Mouse (Mus musculus) heart, adult 2 months (tissue): Measurements from ENCODE around the gene Cabcoco1. TPM values are rescaled to one million over a fixed set of nuclear protein-coding genes. Genes with fewer than 3 reads are reported as not detected.

Experiments
- DNase-seq, 2 experiments: peaks; one replicate each; pipeline ENCODE4 v3.0.0; 2021
- H3K27ac ChIP-seq: fragments of 200-600 bp; 2 replicates; pipeline ENCODE4 v1.8.1; 2022
- H3K27me3 ChIP-seq: fragments of 200-500 bp; 2 replicates; pipeline ENCODE4 v1.6.1; 2012; ENCODE audit warnings: mild to moderate bottlenecking, low read length, inconsistent platforms, mixed read lengths; ENCODE audit not compliant: control insufficient read depth, insufficient read depth
- H3K36me3 ChIP-seq: fragments of 200-500 bp; 2 replicates; pipeline ENCODE4 v1.6.1; 2012; ENCODE audit warnings: low read length, inconsistent platforms; ENCODE audit not compliant: control insufficient read depth, insufficient read depth
- H3K4me1 ChIP-seq: fragments of 200-500 bp; 2 replicates; pipeline ENCODE4 v1.6.1; 2011; ENCODE audit warnings: low read length; ENCODE audit not compliant: control insufficient read depth, insufficient read depth
- H3K4me3 ChIP-seq: fragments of 200-600 bp; 2 replicates; pipeline ENCODE4 v1.8.1; 2022
- H3K79me2 ChIP-seq: fragments of 200-500 bp; replicated peaks from 2 replicates; pipeline ENCODE4 v1.6.1; 2012; ENCODE audit warnings: mild to moderate bottlenecking, inconsistent platforms, low read length, moderate library complexity, mixed read lengths; ENCODE audit not compliant: control insufficient read depth, insufficient read depth
- H3K9ac ChIP-seq: fragments of 200-500 bp; 2 replicates; pipeline ENCODE4 v1.6.1; 2012; ENCODE audit warnings: low read depth, mild to moderate bottlenecking, control low read depth, inconsistent platforms, low read length, mixed read lengths
- CTCF ChIP-seq: fragments of 200-600 bp; IDR thresholded peaks from 2 replicates; pipeline ENCODE4 v1.8.1; 2022; ENCODE audit warnings: antibody characterized with exemption, mild to moderate bottlenecking, moderate library complexity
- EP300 ChIP-seq: fragments of 200-500 bp; IDR thresholded peaks from 2 replicates; pipeline ENCODE4 v1.6.1; 2011; ENCODE audit warnings: low read depth, low read length, control low read depth; ENCODE audit not compliant: insufficient read depth
- POLR2A ChIP-seq: fragments of 200-500 bp; IDR thresholded peaks from 2 replicates; pipeline ENCODE4 v1.6.1; 2011; ENCODE audit warnings: mild to moderate bottlenecking, low read depth, low read length, control low read depth; ENCODE audit not compliant: insufficient read depth
- WGBS: fragments of 180-500 bp; shearing (Covaris S2); methylation state at CpG from one replicate; pipeline ENCODE4 v1.1.7; 2018; 5-methylcytosine and 5-hydroxymethylcytosine counted together
- intact Hi-C: fragments of 180-260 bp; cut with DNase I; formaldehyde crosslinking; loops from one replicate; pipeline ENCODE4 v1.15.1; 2025
- polyA plus RNA-seq: library from polyadenylated mRNA; depleted of rRNA; stranded (reverse); fragments of >200 nt; gene quantifications from 2 replicates; pipeline ENCODE4 v1.2.3, GENCODE M21; 2012
- total RNA-seq, 2 experiments: library from RNA; stranded (reverse); gene quantifications; 2 replicates each; pipeline ENCODE4 v1.2.3; 2021

Gene Cabcoco1
- total and polyA plus RNA-seq, 3 experiments: 8.6 to 23.0 (median 18.0) TPM

DNA sequence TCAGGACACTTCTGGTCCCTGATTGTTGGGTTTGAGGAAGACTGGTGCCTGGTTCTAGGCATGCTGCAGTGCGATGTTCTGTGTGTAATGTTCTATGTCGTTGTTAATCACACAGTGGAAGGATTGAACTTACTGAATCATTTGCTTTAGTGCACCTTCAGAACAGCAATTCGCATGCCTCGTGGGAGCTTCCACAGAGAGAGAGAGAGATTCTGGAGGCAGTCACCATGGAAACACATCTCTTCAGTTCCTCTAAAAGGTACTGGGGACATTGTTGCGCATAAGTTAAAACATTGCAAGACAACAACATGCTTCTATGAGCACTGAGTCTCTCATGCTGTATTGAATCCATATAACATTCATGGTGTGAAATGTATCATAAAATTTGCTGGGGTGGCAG is 20.6 kb upstream of the Cabcoco1 start:
- no peaks in the 10 kb centered on the region for H3K79me2 ChIP-seq
- H3K4me3 ChIP-seq: no peak overlapping the region
- no peak for DNase-seq
- no peaks in the 10 kb centered on the region for H3K36me3 ChIP-seq
- no peak for TF ChIP-seq POLR2A
- TF ChIP-seq CTCF: no peak
- no peak for TF ChIP-seq EP300
- WGBS: 91% methylated on average over 5 of the region's 5 CpGs
- no peak overlapping the region for H3K27ac ChIP-seq
- H3K27me3 ChIP-seq: no peaks in the 10 kb centered on the region
- intact Hi-C loops: no loop called here
- H3K4me1 ChIP-seq: no peaks in the 10 kb centered on the region; the same call in 1 of the 2 replicates
- no peak overlapping the region for H3K9ac ChIP-seq

DNA sequence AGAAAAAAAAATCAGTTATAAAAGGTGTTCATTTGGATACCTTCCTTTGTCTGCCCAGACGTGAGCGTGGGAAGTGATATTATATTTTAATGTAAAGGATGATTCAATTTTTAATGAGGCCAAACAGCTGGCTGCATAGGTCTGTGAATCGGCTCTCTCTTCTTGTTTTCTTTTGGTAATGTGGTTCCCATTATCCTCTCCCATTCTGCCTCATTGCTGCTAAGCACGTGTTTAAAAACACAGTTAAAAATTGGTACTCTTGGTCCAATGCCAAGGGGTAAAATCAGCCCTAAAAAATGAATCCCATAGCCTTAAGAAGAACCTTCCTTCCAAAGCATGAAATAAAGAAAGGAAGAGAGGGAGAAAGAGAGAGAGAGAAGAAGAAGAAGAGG is 17.1 kb upstream of the Cabcoco1 start:
- H3K79me2 ChIP-seq: no peaks in the 10 kb centered on the region
- no peak overlapping the region for H3K9ac ChIP-seq
- no peaks in the 10 kb centered on the region for H3K36me3 ChIP-seq
- DNase-seq: no peak
- H3K27ac ChIP-seq: peak overlapping the region; percentile 45; the same call in 1 of the 2 replicates
- H3K4me3 ChIP-seq: no peak overlapping the region
- H3K27me3 ChIP-seq: no peaks in the 10 kb centered on the region
- TF ChIP-seq POLR2A: no peak
- TF ChIP-seq CTCF: no peak
- no peak for TF ChIP-seq EP300
- no peaks in the 10 kb centered on the region; the same call in 1 of the 2 replicates for H3K4me1 ChIP-seq
- WGBS: 38% methylated on average over 4 of the region's 4 CpGs
- intact Hi-C loops: no loop called here

DNA sequence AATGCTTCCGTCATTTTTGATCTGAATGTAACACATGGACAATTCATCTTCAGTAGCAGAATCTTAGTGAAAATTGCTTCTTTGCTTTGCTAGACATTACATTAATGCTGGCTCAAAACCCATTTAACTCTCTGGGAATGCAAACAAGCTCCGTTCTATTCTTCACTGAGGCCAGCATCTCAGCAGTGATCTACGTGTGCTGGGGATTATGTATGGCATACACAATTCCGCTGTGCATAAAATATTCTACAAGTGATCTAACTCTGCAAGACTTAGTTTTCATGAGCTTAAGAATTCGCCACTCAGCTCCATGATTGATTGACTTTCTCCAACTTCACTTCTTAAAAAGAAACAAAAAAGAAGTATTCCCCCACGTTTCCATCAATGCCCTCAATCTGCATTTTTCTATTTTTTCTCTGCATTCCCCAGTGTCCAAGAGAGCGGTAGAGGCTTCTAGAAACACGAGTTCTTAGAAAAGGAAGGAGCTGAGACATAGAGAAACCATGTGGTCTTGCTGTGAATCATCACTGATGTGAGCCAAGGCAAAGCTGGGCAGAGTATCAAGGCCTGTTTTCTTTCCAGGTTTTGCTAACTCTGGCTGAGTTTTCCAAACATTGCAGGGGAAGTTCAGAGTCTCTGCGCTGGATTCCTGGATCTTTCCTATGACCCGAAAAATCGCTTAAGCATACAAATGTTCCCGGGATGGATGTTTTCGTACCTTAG is 16.6 kb upstream of the Cabcoco1 start:
- H3K9ac ChIP-seq: no peak overlapping the region
- H3K4me3 ChIP-seq: no peak overlapping the region
- H3K27me3 ChIP-seq: no peaks in the 10 kb centered on the region
- intact Hi-C loops: no loop called here
- peak; percentile 78 to 81 for DNase-seq
- TF ChIP-seq CTCF (no peak), EP300 (no peak), POLR2A (no peak)
- H3K4me1 ChIP-seq: no peaks in the 10 kb centered on the region; the same call in 1 of the 2 replicates
- H3K36me3 ChIP-seq: no peaks in the 10 kb centered on the region
- H3K27ac ChIP-seq: peak overlapping the region; percentile 45; the same call in 1 of the 2 replicates
- WGBS: 49% methylated on average over 13 of the region's 13 CpGs
- no peaks in the 10 kb centered on the region for H3K79me2 ChIP-seq

DNA sequence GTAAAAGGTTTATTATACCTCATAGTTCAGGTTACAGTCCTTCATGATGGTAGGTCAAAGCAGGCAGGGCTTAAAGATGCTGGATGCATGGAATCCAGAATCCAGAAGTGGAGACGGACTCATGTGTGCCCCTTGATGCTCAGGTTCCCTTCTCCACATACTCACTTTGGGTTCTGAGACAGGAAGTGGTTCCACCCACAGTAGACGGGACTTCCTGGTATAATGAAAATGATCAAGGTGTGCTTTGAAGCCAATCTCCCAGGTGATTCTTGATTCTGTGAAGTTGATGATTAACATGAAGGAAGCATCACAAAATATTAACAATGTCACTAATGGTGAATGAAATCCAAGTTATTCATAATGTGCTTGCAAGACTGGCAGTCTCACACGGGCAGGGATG is 12.0 kb upstream of the Cabcoco1 start:
- Histone ChIP-seq H3K79me2 (no peaks in the 10 kb centered on the region), H3K27me3 (no peaks in the 10 kb centered on the region), H3K9ac (no peak overlapping the region), H3K27ac (no peak overlapping the region), H3K4me1 (no peaks in the 10 kb centered on the region; the same call in 1 of the 2 replicates), H3K36me3 (no peaks in the 10 kb centered on the region), H3K4me3 (no peak overlapping the region)
- intact Hi-C loops: no loop called here
- no peak for DNase-seq
- WGBS: 85% methylated on average over 3 of the region's 3 CpGs
- TF ChIP-seq POLR2A: no peak
- no peak for TF ChIP-seq EP300
- TF ChIP-seq CTCF: no peak

DNA sequence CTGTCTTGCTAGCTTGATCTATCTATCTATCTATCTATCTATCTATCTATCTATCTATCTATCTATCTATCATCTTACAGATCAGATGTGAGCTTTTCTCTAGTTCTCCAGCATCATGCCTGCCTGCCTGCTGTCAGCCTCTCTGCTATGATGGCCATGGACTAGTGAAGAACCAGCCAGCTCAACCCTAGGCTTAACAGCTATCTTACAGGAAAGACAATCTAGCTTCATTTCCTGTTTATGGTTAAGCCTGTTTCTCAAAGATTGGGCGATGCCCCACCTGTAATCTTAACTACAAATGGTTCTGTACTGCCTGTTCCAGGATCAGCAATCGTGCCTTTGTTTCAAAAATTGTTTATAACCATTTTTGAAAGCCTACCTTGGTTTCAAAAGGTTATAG is 10.9 kb upstream of the Cabcoco1 start:
- Histone ChIP-seq H3K27me3 (no peaks in the 10 kb centered on the region), H3K79me2 (no peaks in the 10 kb centered on the region), H3K27ac (no peak overlapping the region), H3K4me3 (no peak overlapping the region), H3K36me3 (no peaks in the 10 kb centered on the region), H3K4me1 (no peaks in the 10 kb centered on the region), H3K9ac (no peak overlapping the region)
- intact Hi-C loops: no loop called here
- DNase-seq: no peak
- TF ChIP-seq EP300 (no peak), POLR2A (no peak), CTCF (no peak)
- WGBS: 54% methylated on average over 2 of the region's 2 CpGs

DNA sequence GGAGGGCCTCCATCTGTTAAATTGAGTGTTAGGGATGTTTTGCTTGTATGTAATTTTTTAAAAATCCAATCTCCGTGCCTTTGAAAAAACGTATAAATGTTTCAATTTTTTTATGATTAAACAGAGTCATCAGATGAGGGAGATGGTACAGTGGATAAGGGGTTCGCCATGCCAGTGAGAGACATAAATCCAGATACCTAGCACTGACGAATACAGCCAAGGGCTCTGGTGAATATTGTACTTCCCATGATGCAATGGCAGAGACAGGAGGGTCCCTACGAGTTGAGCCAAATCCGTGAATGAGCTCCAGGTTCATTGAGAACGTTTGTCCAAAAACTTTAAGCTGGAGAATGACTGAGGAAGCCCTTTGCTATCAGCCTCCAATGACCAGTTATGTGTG is 9.6 kb upstream of the Cabcoco1 start:
- H3K36me3 ChIP-seq: no peaks in the 10 kb centered on the region
- intact Hi-C loops: no loop called here
- H3K27me3 ChIP-seq: no peaks in the 10 kb centered on the region
- no peak for DNase-seq
- no peak overlapping the region for H3K4me3 ChIP-seq
- no peak overlapping the region for H3K9ac ChIP-seq
- TF ChIP-seq POLR2A (no peak), CTCF (no peak), EP300 (no peak)
- no peak overlapping the region for H3K27ac ChIP-seq
- no peaks in the 10 kb centered on the region for H3K4me1 ChIP-seq
- WGBS: 86% methylated on average over 7 of the region's 7 CpGs
- H3K79me2 ChIP-seq: no peaks in the 10 kb centered on the region
